Mouse (Mus musculus) C2C12 (cell line): ENCODE data around the gene Samd14. TPM values are rescaled to one million over a fixed set of nuclear protein-coding genes. Genes with fewer than 3 reads are reported as not detected.

Source experiments
- H3K27me3 ChIP-seq: one replicate; pipeline ENCODE4 v1.6.1; 2011; ENCODE audit not compliant: control insufficient read depth, insufficient read depth, insufficient read length
- H3K36me3 ChIP-seq: one replicate; pipeline ENCODE4 v1.6.1; 2011; ENCODE audit not compliant: control insufficient read depth, insufficient read depth
- H3K4me3 ChIP-seq: one replicate; pipeline ENCODE4 v1.5.1; 2011; ENCODE audit warnings: mild to moderate bottlenecking, control low read depth; ENCODE audit not compliant: poor library complexity, insufficient read depth, severe bottlenecking
- H3K79me2 ChIP-seq: one replicate; pipeline ENCODE4 v1.6.1; 2011; ENCODE audit not compliant: control insufficient read depth, insufficient read depth
- H3K79me3 ChIP-seq: one replicate; pipeline ENCODE4 v1.6.1; 2011; ENCODE audit warnings: low read depth, control low read depth
- H3ac ChIP-seq: one replicate; pipeline ENCODE3; 2011; ENCODE audit warnings: low read depth; ENCODE audit not compliant: control insufficient read depth, insufficient read length
- CEBPB ChIP-seq: IDR thresholded peaks from one replicate; pipeline ENCODE4 v1.6.1; 2011; ENCODE audit warnings: low read depth, mild to moderate bottlenecking, control low read depth, moderate library complexity
- CTCF ChIP-seq: IDR thresholded peaks from one replicate; pipeline ENCODE4 v1.5.1; 2011; ENCODE audit not compliant: control insufficient read depth, insufficient read depth, insufficient read length
- FOSL1 ChIP-seq: IDR thresholded peaks from one replicate; pipeline ENCODE4 v1.8.0; 2011; ENCODE audit warnings: mild to moderate bottlenecking, low read length; ENCODE audit not compliant: poor library complexity, insufficient read depth, severe bottlenecking
- MAX ChIP-seq: IDR thresholded peaks from one replicate; pipeline ENCODE4 v1.6.1; 2011; ENCODE audit warnings: mild to moderate bottlenecking, control low read depth
- MYOD1 ChIP-seq: IDR thresholded peaks from one replicate; pipeline ENCODE4 v1.6.1; 2011; ENCODE audit warnings: low read depth; ENCODE audit not compliant: control insufficient read depth, insufficient read length
- MYOG ChIP-seq: IDR thresholded peaks from one replicate; pipeline ENCODE4 v1.6.1; 2011; ENCODE audit not compliant: control insufficient read depth, insufficient read length; ENCODE audit errors: extremely low read depth
- USF1 ChIP-seq: IDR thresholded peaks from one replicate; pipeline ENCODE4 v1.6.1; 2011; ENCODE audit warnings: low read depth, mild to moderate bottlenecking, control low read depth, moderate library complexity
- polyA plus RNA-seq: library from polyadenylated mRNA; unstranded; fragments of >200 nt; fragmentation: generic; extraction: Trizol; gene quantifications from one replicate; pipeline ENCODE4 v1.2.1, GENCODE M21; 2012; ENCODE audit warnings: missing spikeins

The Samd14 gene
- polyA plus RNA-seq, 1 experiment = 14.0 TPM

DNA sequence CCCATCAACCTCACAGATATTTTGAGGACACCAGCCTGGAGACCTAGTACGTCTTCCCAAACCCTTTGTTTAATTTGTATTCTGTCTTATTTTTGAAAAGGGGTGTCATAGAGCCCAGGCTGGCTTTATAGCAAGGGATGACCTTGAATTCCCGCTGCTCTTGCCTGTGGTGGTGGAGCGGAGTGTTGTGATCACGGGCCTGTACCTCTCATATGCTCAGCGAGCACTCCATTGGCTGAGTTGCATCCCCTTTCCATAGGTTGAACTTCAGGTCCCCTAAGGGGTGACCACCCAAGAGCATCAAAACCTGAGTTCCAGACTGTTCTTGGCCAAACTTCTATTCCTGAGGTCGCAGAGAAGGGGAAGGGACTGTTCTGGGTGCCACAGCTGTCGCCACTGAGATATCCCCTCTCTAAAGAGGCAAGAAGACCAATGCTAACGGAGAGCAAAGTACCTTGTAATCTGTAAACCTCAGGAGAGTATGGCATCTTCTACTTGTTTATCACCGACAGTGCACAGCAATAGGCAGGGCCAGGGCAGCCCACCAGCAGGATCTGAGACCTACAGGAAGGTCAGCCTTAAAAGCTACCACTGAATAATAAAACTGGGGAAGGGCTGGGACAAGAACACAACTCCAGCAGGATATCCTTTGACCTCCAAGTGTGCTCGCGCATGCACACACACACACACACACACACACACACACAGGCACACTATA is 30.1 kb upstream of the Samd14 start:
- no peaks in the 10 kb centered on the region for H3K79me3 ChIP-seq
- TF ChIP-seq MAX = no peak
- TF ChIP-seq USF1 = no peak
- TF ChIP-seq CEBPB = no peak
- no peak for TF ChIP-seq FOSL1
- TF ChIP-seq CTCF = no peak
- no peak for TF ChIP-seq MYOG
- no peak for TF ChIP-seq MYOD1
- no peaks in the 10 kb centered on the region for H3K27me3 ChIP-seq
- H3K36me3 ChIP-seq = no peaks in the 10 kb centered on the region
- no peak overlapping the region for H3K4me3 ChIP-seq
- H3ac ChIP-seq = no peak overlapping the region
- H3K79me2 ChIP-seq = no peaks in the 10 kb centered on the region

DNA sequence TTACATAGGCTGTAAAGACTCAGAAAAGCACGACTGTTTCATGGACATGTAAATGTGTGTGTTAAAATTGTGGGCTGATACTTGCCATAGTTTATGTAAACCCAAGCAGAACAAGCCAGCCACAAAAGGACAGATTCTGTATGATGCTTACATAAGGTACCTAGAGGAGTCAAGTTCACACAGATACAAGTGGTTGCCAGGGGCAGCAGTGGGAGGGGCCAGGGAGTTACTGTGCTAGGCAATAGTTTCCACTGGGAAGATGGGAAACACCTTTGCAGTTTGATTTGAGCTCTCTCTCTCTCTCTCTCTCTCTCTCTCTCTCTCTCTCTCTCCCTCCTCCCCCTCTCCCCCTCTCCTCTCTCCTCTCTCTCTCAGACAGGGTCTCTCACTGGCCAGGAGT is 24.5 kb upstream of the Samd14 start:
- TF ChIP-seq MYOD1 (no peak), MAX (no peak), USF1 (no peak), CTCF (no peak), FOSL1 (no peak), CEBPB (no peak), MYOG (no peak)
- no peak overlapping the region for H3ac ChIP-seq
- H3K4me3 ChIP-seq = no peak overlapping the region
- no peaks in the 10 kb centered on the region for H3K79me2 ChIP-seq
- no peaks in the 10 kb centered on the region for H3K79me3 ChIP-seq
- H3K27me3 ChIP-seq = no peaks in the 10 kb centered on the region
- H3K36me3 ChIP-seq = no peaks in the 10 kb centered on the region

DNA sequence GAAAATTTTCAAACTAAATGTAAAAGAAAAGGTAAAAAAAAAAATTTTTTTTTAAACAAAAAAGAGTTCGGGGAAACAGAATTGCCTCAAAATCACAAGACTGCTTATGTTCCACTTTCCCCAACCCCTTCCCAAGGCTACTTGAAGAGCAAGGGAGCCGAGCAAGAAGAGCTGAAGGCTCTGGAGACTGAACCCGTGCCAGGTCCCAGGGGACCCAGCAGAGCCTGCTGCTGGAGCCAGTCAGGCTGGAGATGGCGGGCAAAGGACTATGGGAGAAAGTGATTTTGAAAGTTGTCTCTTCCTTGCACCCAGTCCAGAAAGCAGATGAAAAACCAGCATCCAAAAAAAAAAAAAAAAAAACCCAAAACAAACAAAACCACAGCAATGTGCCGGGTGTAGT is 23.9 kb upstream of the Samd14 start:
- Histone ChIP-seq H3K79me2 (peaks cover under 1% of the 10 kb centered on the region), H3K79me3 (no peaks in the 10 kb centered on the region), H3K27me3 (no peaks in the 10 kb centered on the region), H3K36me3 (no peaks in the 10 kb centered on the region), H3K4me3 (no peak overlapping the region), H3ac (no peak overlapping the region)
- TF ChIP-seq MYOD1 = no peak
- TF ChIP-seq FOSL1 = no peak
- no peak for TF ChIP-seq CTCF
- no peak for TF ChIP-seq CEBPB
- TF ChIP-seq MYOG = no peak
- TF ChIP-seq USF1 = no peak
- no peak for TF ChIP-seq MAX

GRCm38 (mm10) chr11:94986435-94986834 is 23.2 kb upstream of the Samd14 start:
- Histone ChIP-seq H3K4me3 (no peak overlapping the region), H3K79me3 (peaks cover 1% of the 10 kb centered on the region), H3K79me2 (peaks cover 7% of the 10 kb centered on the region), H3K27me3 (no peaks in the 10 kb centered on the region), H3ac (no peak overlapping the region), H3K36me3 (no peaks in the 10 kb centered on the region)
- TF ChIP-seq MYOG (no peak), FOSL1 (no peak), USF1 (no peak), MYOD1 (no peak), MAX (no peak), CEBPB (no peak), CTCF (no peak)

DNA sequence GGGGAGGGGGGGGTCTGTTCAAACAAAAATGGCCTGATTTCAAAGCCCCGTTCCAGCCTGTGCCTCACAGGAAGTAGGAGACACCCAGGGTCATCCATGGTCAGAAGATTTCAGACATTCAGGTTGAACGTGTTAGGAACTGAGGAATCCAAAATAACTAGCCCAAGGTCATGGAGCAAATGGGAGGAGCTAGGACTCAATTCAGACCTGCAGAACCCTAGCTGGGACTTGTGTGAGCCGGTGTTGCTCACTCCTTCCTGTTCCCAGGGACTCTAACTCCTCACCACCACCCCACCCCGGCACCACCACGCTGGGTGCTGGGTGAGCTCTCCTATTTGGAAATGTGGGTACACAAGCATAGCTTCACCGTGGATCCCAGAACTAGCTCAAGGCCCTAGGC is 22.3 kb upstream of the Samd14 start:
- TF ChIP-seq CEBPB = no peak
- no peak for TF ChIP-seq USF1
- TF ChIP-seq FOSL1 = no peak
- no peak for TF ChIP-seq MYOG
- TF ChIP-seq CTCF = no peak
- TF ChIP-seq MYOD1 = no peak
- TF ChIP-seq MAX = no peak
- H3K36me3 ChIP-seq = no peaks in the 10 kb centered on the region
- no peak overlapping the region for H3K4me3 ChIP-seq
- peaks cover 5% of the 10 kb centered on the region for H3K79me3 ChIP-seq
- no peaks in the 10 kb centered on the region for H3K27me3 ChIP-seq
- peaks cover 16% of the 10 kb centered on the region for H3K79me2 ChIP-seq
- no peak overlapping the region for H3ac ChIP-seq

- H3K36me3 ChIP-seq = no peaks in the 10 kb centered on the region
- H3K79me2 ChIP-seq = peaks cover 21% of the 10 kb centered on the region
- no peak overlapping the region for H3K4me3 ChIP-seq
- H3K27me3 ChIP-seq = no peaks in the 10 kb centered on the region
- H3ac ChIP-seq = no peak overlapping the region
- peaks cover 9% of the 10 kb centered on the region for H3K79me3 ChIP-seq
- no peak for TF ChIP-seq MYOG
These were observed 21.8 kb upstream of the Samd14 start for GRCm38 (mm10) chr11:94987851-94988250.
